Mouse (Mus musculus): ENCODE results near the gene Orm2. TPM values are rescaled to one million over a fixed set of nuclear protein-coding genes. Genes with fewer than 3 reads are reported as not detected.
A peak's percentile ranks its signal among the peaks of the same experiment; 100 is the strongest.

Gene Orm2
- total RNA-seq, 2 experiments from 2014 or later, result not detected

DNA sequence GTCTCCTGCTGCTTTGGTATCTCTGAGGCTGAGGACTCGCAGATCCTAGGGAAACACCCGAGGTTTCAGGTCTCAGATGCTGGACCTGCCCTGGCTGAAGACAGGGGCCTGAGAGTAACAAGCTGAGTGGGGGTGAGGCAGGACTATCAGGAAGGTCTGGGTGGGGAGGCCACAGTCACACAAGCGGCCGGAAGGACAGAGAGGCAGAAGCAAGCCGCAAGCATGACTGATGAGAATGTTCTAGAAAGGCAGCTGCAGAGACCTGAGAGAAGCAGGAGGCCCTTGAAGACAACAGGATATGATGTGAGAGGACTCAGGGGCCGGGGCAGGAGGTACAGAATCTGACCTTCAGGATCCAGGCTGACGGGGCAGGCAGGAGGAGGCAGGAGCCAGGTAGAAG, 42.0 kb downstream of the Orm2 start:
- DNase-seq (ENCODE audit: extremely low spot score in 1 of 2, low spot score in 1 of 2), result no peak

DNA sequence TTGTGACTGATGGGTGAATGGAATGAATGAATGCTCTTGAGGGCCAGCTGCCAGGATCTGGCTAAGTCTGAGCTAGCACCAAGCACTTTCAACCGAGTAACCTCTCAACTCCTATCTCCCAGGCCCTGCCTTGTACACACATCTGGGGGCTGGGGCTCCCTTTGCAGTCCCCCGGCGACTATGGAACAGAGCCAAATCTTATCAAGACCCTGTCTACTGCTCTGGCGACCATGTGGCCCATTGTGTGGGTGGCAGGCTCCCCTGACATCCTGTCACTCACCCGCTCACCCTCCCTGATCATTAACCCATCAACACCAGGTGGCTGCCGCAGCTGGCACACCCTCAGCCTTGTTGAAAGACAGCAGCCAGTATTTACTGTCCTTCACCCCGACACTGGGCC, 42.8 kb downstream of the Orm2 start:
- no peak for DNase-seq (ENCODE audit: extremely low spot score in 1 of 2, low spot score in 1 of 2)

DNA sequence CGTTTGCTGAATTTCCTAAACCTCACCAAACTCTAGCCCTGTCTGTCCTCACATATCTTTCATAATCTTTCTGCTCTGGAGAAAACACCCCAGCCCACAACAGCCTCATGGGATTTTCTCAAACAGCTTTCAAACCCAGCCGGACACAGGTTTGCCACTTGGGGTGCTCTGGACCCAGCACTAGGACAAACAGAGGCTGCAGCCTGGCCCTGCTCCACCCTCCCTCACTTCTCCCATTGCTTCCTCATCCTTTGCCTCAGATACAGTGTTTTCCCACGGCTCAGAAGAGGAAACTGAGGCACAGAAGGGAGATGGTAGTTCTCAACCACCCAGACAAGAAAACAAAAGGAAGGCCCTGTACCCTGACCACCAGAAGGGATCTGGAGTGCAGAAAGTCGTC, 43.4 kb downstream of the Orm2 start:
- no peak for DNase-seq (ENCODE audit: extremely low spot score in 1 of 2, low spot score in 1 of 2)

GRCm38 (mm10) chr4:63408247-63408646, 46.0 kb downstream of the Orm2 start:
- no peak for DNase-seq (ENCODE audit: extremely low spot score in 1 of 2, low spot score in 1 of 2)

- peak; percentile 44 to 62 for DNase-seq (ENCODE audit: extremely low spot score in 1 of 2, low spot score in 1 of 2)
Observed at GRCm38 (mm10) chr4:63408649-63409048, 46.4 kb downstream of the Orm2 start.

GRCm38 (mm10) chr4:63409317-63409907, 47.2 kb downstream of the Orm2 start:
- DNase-seq (ENCODE audit: extremely low spot score in 1 of 2, low spot score in 1 of 2), result no peak

GRCm38 (mm10) chr4:63409908-63410582, 47.8 kb downstream of the Orm2 start:
- peak in 1 of 2 experiments; percentile 23 for DNase-seq (ENCODE audit: extremely low spot score in 1 of 2, low spot score in 1 of 2)

DNA sequence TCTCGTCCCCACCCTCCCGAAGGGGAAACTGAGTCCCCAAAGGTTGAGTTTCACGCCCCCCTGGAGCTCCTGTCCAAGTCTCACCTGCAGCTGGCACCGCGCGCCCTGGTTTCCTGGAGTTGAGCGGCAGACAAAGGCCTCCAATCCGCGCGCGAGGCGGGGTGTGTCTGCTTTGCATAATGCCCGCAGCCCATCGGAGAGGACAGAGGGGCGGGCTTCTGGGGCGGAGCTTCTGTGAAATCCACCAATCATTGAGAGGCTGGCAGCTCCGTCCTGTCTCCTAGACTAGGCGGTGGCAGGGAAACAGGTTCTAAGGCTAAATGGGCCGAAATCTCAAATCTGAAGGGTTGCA, 48.3 kb downstream of the Orm2 start:
- peak; percentile 77 to 78 for DNase-seq (ENCODE audit: extremely low spot score in 1 of 2, low spot score in 1 of 2)

GRCm38 (mm10) chr4:63411222-63411621, 49.0 kb downstream of the Orm2 start:
- no peak for DNase-seq (ENCODE audit: extremely low spot score in 1 of 2, low spot score in 1 of 2)

- no peak for DNase-seq (ENCODE audit: extremely low spot score in 1 of 2, low spot score in 1 of 2)
Observed at GRCm38 (mm10) chr4:63414951-63415350, 52.7 kb downstream of the Orm2 start.

Other genes starting within 250 kb of the Orm2 start
- gene Ambp, start 207.7 kb upstream of the Orm2 start, total RNA-seq (2021), result not detected
- not detected for gene Kif12, start 190.3 kb upstream of the Orm2 start, total RNA-seq (2021)
- gene Col27a1, start 148.4 kb upstream of the Orm2 start, total RNA-seq (2021), result 1 to 10 TPM; 3.0 to 4.7 TPM
- gene Orm1, start 17.9 kb upstream of the Orm2 start, total RNA-seq (2021), result not detected
- gene Orm3, start 6.3 kb upstream of the Orm2 start, total RNA-seq (2021), result not detected
- gene Akna, start 40.9 kb downstream of the Orm2 start, total RNA-seq (2021), result 1 to 10 TPM; 2.6 to 4.4 TPM
- gene Whrn, start 133.5 kb downstream of the Orm2 start, total RNA-seq (2021), result 10 to 100 TPM; 17.7 to 27.3 TPM
- gene Atp6v1g1, start 182.3 kb downstream of the Orm2 start, total RNA-seq (2021), result 100 to 1,000 TPM; 116 to 143 TPM
- gene Tmem268, start 196.3 kb downstream of the Orm2 start, total RNA-seq (2021), result 1 to 10 TPM; 6.9 to 9.8 TPM
- not detected for gene Gm11213, start 242.8 kb downstream of the Orm2 start, total RNA-seq (2021)